Mouse (Mus musculus): ENCODE results near the gene Cdk18. TPM values are rescaled to one million over a fixed set of nuclear protein-coding genes. Genes with fewer than 3 reads are reported as not detected.
A peak's percentile ranks its signal among the peaks of the same experiment; 100 is the strongest.
"Not testable (repeated sequence)": the region's sequence is repeated elsewhere in the genome, so short reads cannot be mapped to it uniquely, and the experiment has no call there.

Cdk18 gene
- not detected for polyA plus RNA-seq (2017; shearing (Covaris generic))

DNA sequence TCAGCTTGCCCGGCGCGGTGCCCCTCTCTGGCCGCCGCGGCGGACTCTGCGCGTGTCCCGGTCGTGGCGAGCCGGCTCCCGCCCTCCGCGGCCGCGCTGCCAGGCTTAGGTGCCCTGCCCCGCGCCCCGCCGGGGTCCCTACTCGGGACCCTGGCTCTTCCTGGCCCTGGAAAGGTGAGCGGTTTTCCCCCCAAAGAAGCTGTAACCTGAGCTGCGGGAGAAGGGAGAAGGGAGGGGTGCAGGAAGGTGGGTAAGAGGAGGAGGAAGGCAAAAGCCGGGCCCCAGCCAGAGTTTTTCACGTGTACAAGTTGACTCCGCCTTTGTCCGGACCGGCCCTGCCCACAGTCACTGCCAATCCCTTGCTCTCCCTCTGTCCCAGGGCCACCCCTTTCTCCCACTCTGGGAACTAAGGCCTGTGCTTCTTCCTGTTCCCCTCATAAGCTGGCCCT, at the start of gene Cdk18:
Gene Cdk18 (minus strand): TSS at position 269 of the 449 bp plus-strand sequence.
- ATAC-seq = no peak

DNA sequence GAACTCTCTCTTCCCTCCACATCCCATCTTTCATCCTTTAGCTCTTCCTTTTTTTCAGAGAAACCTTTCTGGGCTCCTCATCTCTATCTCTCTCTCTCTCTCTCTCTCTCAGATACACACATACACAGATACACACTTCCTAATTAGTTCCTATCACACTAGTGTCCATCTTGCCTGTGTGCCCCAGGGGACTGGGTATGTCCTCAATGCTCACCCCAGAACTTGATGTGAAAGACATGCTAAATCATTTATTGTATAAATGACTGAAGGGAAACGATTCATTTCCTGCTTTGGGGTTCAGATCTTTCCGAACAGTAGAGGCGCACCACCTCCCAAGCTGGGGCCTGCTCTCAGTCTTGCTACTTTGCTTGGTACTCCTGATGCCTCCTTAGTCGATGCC, 49.7 kb upstream of the Cdk18 start:
- no peak for ATAC-seq

DNA sequence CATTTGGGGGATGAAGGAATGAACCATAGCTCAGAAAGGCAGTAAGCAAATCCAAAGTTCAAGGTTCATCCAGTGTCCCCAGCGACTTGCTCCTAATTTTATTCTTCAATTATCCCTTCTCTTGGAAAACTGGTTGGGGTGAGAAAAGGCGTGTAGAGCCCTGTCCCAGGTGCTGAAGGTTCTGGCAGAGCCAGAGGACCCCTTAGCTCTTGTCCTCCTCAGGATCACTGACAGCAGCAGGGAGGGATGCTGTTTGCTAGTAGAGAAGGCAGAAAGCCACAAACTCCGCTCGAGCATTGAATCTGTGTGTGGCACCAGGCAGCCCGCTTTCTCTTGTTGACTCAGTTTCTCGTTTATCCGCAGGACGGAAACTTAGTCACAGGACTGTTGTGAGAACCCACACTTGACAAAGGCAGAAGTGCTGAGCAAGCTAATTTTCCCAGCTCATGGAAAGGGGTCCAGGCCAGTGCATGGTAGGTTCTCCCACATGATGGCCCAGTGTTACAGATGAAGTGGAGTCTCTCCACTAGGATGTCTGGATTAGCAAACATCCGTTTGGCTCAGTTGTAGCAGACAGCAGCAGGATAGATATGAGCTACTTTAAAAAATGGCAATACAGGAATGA, 49.1 kb upstream of the Cdk18 start:
- no peak for ATAC-seq

DNA sequence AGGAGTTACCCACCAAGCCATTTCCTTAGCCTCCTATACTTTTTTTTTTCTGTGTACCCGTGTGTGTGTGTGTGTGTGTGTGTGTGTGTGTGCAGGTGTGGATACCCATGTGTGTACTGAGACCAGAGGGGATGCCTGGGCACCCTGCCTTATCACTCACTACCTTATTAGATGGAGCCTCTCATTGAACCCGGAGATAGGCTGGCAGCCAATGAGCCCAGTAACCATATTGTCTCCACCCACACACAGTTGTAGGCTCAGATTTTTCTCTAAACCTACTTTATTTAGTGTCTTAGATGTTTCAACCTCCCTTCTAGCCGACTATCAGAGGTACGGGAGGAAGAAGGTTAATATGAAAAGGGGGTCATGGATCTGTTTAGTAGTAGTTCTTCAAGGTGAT, 46.8 kb upstream of the Cdk18 start:
- no peak for ATAC-seq

DNA sequence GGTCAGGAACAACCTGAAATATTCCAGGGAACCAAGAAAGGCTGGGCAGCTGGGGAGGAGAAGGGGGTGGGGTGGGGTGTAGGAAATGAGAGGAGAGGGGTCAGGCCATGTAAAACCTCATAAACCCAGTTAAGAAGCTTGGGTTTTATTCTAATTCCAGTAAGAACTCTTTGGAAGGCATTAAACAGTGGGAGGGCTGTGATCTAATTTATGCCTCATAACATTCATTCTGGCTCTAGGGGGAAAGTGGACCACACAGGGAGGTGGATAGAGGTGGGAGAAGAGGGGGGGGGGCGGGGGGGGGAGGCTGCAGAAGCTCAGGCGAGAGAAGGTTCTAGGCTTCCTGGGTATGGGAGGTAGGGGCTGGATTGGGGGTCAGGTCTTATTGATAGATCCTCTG, 32.1 kb upstream of the Cdk18 start:
- no peak for ATAC-seq

DNA sequence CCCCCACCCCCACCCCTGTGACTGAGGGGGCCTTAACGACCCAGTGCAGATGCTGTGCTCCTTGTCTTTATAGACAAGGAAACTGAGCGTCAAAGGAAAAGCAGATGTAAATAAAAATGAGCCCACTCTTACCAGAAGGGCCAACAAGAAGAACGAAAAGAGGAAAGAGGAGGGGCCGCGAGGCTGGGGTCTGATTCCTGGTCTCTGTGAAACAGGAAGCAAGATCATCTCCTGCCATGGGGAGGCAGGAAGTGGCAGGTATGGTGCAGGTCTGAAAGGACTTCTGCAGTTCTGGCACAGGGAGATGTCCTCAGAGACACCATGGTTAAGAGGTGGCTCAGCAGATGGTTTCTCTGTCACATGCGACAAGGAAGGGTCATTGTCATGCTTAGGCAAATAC, 31.2 kb upstream of the Cdk18 start:
- no peak for ATAC-seq

DNA sequence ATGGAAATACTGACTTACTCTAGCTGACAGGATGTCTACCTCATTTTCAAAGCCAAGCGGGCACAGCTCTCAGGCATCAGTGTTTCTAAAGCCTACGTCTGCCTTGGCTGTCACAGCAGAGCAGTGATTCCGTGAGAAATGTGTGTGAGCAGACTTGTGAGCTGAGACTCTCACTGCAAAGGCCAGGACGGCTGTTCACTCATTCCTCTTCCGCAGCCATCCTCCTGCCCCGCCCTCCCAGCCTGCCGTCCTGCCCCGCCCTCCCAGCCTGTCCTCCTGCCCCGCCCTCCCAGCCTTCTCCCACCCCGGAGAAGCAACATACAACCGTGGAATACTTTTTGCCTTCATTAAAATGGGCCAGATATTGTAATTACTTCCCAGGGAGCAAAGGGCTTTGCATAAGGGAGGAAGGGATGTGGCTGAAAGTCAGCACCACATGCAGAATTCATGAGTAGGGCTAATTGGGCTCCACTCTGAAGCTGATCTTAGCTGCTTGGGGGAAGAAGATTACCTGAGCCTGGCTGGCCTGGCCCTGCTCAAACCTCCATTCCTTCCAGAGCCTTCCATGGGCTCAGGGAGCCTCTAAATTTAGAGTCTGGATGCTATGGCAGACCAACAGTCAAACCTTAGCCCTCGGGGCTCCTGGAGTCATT, 28.8 kb upstream of the Cdk18 start:
- ATAC-seq = no peak

DNA sequence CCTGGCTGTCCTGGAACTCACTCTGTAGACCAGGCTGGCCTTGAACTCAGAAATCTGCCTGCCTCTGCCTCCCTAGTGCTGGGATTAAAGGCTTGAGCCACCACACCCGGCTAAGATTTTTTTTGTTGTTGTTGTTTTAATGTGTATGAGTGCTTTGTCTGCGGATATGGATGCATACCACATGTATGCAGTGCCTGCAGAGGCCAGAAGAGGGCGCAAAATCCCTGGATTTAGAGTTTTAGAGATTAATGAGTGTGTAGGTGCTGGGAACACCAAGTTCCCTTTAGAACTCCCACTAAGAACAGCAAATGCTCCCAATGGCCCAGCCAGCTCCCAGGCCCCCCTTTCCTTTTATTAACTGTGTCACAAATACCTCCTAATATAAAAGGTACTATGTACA, 26.4 kb upstream of the Cdk18 start:
- no peak for ATAC-seq

DNA sequence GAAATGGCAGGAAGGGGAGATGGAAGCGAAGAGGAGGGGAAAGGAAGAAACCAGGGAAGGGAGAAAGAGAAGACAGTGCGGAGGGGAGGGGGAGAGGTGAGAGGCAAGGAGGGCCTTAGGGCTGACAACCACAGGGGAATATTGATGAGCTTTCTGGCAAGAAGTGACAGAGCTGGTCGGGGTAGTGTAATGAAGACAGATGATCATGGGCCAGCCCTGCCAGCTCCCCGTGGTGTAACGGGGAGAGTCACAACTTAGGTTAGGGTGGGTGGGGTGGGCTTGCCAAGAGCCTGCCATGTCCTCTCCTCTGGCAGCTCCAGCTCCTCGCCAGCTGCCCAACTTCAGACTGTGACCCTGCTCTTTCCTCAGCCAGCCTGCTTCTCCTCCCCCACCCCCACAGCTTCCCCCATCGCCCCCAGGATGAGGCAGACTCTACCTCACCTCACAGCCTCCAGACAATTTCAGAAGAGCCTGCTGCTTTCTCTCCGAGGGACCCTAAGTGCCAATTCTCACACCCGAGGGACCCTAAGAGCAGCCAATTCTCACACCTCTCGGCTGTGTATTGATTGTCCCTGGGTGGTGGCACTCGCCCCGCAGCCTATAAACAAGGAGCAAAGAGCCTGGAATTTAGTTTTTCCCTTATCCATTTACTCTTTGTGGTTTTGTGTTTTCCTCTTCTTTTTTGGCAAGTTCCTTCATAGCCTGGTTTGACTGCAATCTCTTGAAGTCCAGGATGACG, 25.5 kb upstream of the Cdk18 start:
- ATAC-seq = no peak

DNA sequence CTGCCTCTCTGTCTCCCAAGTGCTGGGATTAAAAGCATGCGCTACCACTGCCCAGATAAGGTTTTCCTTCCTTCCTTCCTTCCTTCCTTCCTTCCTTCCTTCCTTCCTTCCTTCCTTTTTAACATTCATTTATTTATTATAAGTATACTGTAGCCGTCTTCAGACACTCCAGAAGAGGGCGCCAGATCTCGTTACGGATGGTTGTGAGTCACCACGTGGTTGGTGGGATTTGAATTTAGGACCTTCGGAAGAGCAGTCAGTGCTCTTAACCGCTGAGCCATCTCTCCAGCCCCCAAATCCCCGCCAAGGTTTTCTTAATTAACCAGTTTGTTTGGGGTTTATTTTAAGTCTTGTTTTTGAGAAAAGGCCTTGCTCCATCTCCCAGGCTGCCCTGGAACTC, 23.1 kb upstream of the Cdk18 start:
- not testable (repeated sequence) for ATAC-seq

DNA sequence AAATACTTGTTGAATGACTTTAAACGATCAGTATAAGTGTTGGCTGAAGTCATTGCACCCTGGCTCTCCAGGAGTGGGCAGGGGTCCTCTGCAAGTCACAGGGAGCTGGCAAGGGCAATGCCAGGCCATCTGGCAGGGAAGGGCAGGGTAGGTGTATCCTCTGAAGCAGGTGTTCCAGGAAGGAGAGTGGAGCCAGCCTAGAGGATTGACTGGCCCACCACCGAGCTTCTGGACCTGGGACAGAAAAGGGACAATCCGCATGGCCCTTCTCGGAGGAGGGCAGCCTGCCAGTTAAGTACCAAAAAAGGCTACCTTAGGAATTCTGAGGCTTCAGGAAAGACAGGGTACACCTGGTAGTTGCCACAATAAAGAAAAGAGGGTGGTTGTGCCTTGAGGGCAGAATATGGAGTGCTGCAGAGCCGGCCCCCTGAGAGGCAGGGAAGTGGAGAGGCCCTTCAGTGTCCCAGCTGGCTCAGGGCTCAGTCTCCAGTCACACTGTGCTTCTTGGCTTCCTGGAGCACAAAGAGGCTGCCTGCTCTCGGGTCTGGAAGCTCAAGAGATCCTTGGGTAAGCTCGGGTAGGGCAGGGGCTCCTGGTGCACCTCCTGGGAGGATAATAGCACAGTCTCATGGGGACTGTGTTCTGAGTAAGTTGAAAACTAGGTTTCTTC, 21.9 kb upstream of the Cdk18 start:
- ATAC-seq = no peak

DNA sequence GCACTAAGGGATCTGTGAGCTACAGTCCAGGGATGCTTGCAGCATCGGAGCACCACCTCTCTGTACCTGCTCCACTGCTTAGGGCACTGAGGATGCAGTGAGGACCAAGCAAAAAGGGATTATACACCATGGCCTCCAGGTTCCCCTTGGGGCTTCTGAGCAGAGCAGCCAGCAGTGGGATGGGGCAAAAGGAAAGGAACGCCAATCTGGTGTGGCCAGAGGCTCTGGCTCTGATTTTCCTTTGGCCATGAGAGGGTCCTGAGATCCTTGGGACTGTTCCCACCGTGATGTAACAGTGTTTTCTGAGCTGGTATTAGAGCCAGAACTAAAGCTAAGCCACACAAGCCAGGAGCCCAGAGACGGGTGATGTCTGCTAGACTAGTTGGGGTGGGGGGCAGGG, 20.2 kb upstream of the Cdk18 start:
- ATAC-seq = no peak

DNA sequence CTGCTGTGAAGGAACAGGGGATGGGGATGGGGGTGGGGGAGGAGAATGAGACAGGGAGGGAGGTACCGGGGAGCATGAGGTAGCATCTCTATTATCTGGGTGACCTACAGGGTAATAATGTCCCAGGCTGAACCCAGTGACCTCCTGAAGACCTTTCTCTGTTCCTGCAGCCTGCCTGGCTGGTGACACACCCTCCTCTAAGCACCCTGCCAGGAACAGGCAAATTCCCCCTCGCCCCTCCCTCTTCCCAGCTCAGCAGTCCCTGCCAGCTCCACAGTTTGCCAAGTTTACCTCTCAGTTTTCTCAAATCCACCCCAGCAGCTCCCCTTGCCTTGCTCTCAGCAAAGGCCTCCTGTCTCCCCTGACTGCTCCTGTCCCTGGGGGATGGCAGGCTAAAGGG, 19.3 kb upstream of the Cdk18 start:
- no peak for ATAC-seq

DNA sequence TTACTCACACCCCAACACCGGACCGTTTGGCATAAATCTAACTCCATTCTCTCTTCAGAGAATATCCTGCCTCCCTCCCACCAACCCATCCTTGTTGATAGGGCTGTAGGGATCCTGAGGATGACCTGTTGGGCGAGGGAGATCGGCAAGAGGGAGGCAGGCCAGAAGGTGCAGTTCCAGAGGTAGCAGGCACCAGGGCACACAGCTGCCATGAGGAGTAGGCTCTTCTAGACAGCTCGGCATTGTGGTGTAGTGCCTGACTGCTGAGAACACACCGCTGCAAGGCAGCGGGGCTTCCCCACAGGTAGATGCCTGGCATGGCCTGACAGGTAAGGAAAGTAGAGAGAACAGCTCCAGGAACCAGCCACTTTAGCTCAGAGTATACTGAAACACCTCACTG, 18.3 kb upstream of the Cdk18 start:
- ATAC-seq = no peak

DNA sequence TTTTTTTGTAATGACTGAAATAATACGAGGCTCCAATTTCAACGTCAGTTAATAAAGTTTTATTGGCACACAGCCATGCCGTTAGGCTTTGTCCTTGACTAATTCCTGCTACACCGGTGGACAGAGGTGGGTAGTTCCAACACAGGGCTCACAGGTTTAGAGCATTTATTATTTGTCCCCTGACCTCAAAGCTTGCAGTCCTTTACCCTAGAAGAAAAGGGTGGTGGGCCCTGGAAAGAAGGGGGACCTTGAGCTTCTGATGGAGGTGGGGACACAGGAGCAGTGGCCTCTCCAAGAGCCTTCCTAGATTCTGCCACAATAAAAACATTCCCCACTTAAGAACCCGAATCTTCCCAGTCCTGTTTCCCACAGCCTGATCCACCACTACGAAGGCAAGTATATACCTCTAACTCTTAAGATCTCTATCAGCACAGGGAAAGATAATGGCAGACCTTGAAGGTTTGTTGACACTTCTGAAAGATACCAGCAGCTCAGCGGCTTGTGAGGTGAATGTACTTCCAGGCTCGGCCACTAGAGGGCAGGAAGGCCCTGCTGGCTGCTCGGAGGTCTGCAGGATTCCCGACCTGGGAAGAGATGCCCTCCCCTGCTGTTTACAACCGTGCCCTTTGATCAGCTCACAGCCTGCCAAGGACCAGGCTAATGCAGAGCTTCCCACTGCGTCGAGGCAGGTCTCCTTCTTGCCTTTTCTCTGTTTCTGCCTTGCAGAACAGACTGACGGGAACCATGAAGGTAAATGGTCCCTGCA, 17.7 kb upstream of the Cdk18 start:
- no peak for ATAC-seq

DNA sequence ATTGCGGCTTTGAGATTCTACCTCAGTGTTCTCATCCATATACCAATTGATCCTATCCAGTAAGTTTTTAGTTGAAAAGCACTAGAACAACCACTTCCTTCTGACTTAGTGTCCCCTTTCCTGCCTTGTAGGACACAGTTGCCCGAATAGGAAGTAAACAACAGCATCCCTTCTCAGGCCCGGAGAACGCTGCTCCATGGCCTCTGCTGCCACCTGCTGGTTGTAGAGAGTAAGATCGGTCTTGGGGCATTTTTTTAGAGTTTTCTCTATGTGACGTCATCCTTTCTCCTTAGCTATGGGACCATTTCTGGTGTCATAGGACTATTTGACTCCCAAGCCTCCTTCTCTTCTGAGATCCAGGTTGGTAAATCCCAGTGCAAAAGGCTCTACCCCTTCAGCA, 16.3 kb upstream of the Cdk18 start:
- peak; percentile 84 for ATAC-seq

DNA sequence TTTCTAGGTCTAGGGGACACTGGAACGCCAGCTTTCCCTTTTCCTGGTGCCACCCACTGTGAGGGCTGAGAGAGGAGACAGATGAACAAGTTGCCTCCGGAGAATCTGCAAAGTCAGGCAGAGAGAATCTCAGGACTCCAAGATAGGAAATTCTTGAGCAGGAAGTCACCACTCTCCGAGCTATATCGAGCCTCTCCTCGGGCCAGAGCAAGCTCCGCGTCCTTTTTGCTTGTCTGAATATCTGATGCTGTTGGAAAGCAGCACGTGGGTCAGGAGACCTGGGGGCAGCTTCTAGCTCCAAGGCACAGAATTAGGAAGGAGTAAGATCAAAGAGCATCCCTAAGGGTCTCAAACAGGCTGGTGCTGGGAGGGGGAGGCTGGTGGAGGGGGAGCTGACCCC, 14.2 kb upstream of the Cdk18 start:
- no peak for ATAC-seq

DNA sequence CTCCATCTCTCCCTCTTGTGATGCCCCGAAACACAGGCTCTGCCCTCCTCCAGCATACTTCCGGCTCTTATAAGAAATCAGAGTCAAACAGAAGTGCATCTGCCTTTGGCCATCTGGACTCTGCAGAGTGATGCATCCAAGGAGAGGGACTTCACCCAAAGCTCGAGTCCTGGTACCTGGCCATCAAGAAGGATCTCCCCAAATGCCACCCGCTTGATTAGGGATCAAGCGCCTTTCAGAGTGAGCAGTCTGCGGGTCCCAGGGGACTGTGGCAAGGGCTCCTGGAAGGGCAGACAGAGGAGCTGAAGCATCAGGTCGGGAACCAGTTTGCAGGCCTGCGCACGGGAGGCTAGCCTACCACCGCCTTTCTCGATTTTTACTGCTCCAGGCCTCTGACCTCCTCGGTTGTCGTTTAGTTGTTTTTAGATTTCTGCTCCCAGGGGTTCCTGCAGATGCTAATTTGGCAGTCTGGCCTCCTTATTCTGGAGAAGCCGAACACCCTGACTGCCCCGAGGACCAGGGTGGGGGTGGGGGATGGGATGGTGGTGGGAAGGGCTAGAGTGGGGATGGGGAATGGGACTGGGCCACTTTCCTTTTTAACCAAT, 13.7 kb upstream of the Cdk18 start:
- no peak for ATAC-seq

DNA sequence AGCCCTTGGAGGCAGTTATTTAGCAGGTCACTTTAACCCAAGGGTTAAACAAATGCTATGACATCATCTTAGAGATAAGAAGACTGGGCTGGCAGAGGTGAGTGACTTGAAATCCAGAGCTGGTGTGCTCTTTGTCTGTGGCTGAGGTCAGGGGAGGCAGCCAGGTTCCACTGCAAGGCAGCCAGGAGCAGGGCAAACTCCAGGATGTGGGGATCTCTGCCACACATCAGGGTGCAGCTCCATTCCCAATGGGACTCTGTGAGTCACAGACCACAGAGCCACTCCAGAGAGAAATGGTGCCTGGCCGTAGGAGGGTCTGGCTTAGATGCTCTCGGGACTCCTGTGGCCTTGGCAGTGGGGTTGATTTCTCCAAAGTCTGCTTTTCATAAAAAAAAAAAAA, 12.4 kb upstream of the Cdk18 start:
- ATAC-seq = no peak

DNA sequence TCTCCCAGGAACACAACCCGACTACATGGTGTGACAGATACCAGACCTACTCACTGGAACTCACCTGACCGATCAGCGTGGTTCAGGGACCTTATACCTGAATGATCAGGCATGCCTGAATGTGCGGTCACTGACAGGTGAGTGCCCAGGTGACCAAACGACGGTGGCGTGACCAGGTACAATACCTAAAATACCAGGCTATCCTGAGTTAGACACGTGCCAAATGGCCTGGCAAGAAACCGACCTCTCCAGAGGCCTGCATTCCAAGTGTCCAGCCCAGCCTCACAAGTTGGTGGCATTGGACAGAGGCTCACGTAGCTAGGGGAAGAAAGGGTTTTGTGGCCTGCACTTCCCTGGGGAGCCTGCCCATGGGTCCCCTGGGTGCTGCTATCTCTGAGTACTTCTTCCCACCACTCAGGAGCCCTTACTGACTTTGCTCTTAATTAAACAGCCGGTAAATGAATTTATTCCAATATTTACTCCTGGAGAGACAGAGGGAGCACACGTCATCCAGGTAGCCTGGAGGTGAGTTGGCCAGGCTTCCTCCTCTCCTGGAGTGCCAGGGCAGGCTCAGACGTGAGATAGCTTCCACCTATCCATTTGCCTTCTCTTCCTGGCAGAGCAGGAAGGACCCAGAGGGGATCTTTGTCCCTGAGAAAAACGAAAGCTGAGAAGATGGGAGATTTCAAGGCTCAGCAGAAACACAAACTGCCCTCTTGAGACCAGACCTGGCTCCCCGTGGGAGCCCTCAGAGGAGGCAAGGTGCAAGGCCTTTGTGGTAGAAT, 11.5 kb upstream of the Cdk18 start:
- no peak for ATAC-seq

DNA sequence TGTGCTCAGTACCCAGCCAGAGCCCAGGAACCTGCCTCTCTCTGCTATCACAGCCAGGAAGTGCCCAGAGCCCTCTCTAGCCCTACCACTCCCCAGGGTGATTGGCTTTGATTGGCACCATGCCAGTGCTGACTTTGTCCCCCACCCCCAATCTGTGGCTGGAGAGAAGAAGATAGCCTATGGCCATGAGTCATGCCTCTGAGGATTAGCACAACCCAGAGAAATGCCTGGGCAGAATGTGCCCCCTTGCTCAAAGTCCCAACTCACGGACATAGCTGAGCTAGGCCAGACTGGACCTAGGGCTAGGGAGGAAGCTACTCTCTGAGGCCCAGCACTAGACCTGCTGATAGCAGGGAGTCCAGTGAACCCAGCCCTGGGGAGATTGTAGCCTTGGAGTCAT, 10.7 kb upstream of the Cdk18 start:
- ATAC-seq = no peak

DNA sequence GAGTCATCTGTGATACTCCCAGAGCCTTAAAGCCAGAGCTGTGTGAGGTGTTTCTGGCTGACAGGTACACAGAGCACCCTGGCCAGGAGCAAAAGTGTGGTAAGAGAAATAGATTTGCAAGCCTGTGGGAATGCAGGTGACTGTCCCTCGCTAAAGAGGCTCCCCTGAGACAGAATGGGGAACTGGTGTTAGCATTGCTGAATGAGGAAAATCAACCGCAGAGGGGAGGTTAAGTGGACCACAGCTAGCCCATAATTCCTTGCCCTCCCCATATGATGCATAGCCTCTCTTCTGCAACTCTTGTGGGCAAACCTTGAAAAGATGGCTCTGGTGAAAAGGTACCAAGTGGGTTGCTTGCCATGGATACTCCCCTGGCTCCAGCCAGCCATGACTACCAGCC, 9.9 kb upstream of the Cdk18 start:
- no peak for ATAC-seq
